Mouse (Mus musculus) liver, embryonic 11.5 days (tissue): ENCODE measurements around the gene Mamdc4. TPM values are rescaled to one million over a fixed set of nuclear protein-coding genes. Genes with fewer than 3 reads are reported as not detected.

Experiments used
- ATAC-seq: fragments of 200-750 bp; cut with Nextera tagmentation; replicated peaks from 2 replicates; pipeline ENCODE4 v1.8.0; 2017; ENCODE audit warnings: moderate number of reproducible peaks, mild to moderate bottlenecking, moderate TSS enrichment, moderate library complexity; ENCODE audit not compliant: low FRiP score
- DNase-seq: peaks from one replicate; pipeline ENCODE4 v3.0.0-alpha.2; 2017; ENCODE audit warnings: low spot score
- H3K27ac ChIP-seq: fragments of 300-500 bp; sonication (generic); 2 replicates; pipeline ENCODE4 v1.5.1; 2014; ENCODE audit warnings: mild to moderate bottlenecking, low read depth, low read length, control low read depth
- H3K27me3 ChIP-seq: fragments of 300-500 bp; sonication (generic); replicated peaks from 2 replicates; pipeline ENCODE4 v1.6.1; 2014; ENCODE audit warnings: low read length, mixed read lengths; ENCODE audit not compliant: control insufficient read depth, insufficient read depth
- H3K36me3 ChIP-seq: fragments of 300-500 bp; sonication (generic); 2 replicates; pipeline ENCODE4 v1.6.1; 2014; ENCODE audit warnings: mild to moderate bottlenecking, low read length, moderate library complexity, mixed read lengths; ENCODE audit not compliant: control insufficient read depth, insufficient read depth
- H3K4me1 ChIP-seq: fragments of 300-500 bp; sonication (generic); replicated peaks from 2 replicates; pipeline ENCODE4 v1.6.1; 2014; ENCODE audit warnings: low read length, mixed read lengths; ENCODE audit not compliant: control insufficient read depth, insufficient read depth
- H3K4me2 ChIP-seq: fragments of 300-500 bp; sonication (generic); 2 replicates; pipeline ENCODE4 v1.6.1; 2014; ENCODE audit warnings: mild to moderate bottlenecking, control low read depth, moderate library complexity
- H3K4me3 ChIP-seq: fragments of 300-500 bp; sonication (generic); 2 replicates; pipeline ENCODE4 v1.5.1; 2014; ENCODE audit warnings: low read depth, low read length, control low read depth
- H3K9ac ChIP-seq: fragments of 300-500 bp; sonication (generic); 2 replicates; pipeline ENCODE4 v1.6.1; 2014; ENCODE audit warnings: low read depth, low read length, control low read depth
- H3K9me3 ChIP-seq: fragments of 300-500 bp; sonication (generic); 2 replicates; pipeline ENCODE4 v1.6.1; 2016; ENCODE audit warnings: low read length, inconsistent platforms, mixed read lengths; ENCODE audit not compliant: control insufficient read depth
- WGBS: fragments of 180-500 bp; shearing (Covaris S2); extraction: QIAGEN DNeasy Blood & Tissue Kit; methylation state at CpG from one replicate; pipeline ENCODE4 v1.1.7; 2014; 5-methylcytosine and 5-hydroxymethylcytosine counted together
- polyA plus RNA-seq: library from polyadenylated mRNA; unstranded; fragments of >200 nt; fragmentation: Nextera tagmentation; extraction: Ambion mirVana; gene quantifications from 2 replicates; pipeline ENCODE4 v1.2.1, GENCODE M21; 2014

Mamdc4 gene
- polyA plus RNA-seq, 1 experiment from 2014 or later: 1.3 TPM

DNA sequence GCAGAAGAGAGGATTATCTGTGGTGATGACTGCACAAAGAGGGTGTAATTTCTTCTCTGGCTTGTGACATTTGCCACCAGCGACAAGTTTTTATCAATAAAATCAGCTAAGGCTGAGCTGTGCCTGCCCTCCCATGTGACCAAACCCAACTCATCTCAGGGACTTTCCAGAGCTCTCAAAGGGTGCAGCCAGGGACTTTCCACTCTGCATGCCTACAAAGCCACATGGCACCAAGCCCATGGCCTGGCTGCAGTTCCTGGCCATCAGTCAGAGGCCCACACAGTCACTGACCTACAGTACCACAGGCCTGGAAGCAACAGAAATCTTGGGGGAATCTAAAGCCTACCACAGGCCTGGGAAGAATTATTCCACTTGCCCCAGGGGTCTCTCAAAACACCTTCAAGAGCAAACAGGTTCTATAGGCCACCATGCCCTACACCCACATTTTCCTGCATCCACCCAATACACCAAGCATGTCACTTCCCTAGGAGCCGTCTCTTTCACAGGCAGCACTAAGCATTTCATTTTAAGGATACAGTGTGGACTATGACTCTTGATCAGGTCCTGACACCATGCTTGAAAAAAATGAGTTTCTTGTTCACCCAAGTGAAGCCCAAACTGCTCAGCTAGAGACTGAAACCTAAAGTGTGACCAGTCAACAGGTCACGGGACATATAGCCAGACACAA lies 40.3 kb downstream of the Mamdc4 start:
- Histone ChIP-seq H3K4me2 (no peak overlapping the region), H3K27ac (no peak overlapping the region), H3K36me3 (peaks cover 24% of the 10 kb centered on the region), H3K27me3 (no peaks in the 10 kb centered on the region), H3K9me3 (no peaks in the 10 kb centered on the region), H3K4me3 (no peak overlapping the region), H3K9ac (no peak overlapping the region), H3K4me1 (no peaks in the 10 kb centered on the region)
- DNase-seq (no peak), ATAC-seq (no peak)
- 81% methylated on average over 3 of the region's 3 CpGs for whole genome bisulfite sequencing

GRCm38 (mm10) chr2:25533707-25534106 lies 40.9 kb downstream of the Mamdc4 start:
- H3K4me3 ChIP-seq: no peak overlapping the region
- no peak for ATAC-seq
- no peak overlapping the region for H3K27ac ChIP-seq
- H3K27me3 ChIP-seq: no peaks in the 10 kb centered on the region
- H3K36me3 ChIP-seq: peaks cover 30% of the 10 kb centered on the region
- no peak for DNase-seq
- no peak overlapping the region for H3K4me2 ChIP-seq
- no peak overlapping the region for H3K9ac ChIP-seq
- 90% methylated on average over 2 of the region's 2 CpGs for WGBS
- H3K9me3 ChIP-seq: no peaks in the 10 kb centered on the region
- no peaks in the 10 kb centered on the region for H3K4me1 ChIP-seq

DNA sequence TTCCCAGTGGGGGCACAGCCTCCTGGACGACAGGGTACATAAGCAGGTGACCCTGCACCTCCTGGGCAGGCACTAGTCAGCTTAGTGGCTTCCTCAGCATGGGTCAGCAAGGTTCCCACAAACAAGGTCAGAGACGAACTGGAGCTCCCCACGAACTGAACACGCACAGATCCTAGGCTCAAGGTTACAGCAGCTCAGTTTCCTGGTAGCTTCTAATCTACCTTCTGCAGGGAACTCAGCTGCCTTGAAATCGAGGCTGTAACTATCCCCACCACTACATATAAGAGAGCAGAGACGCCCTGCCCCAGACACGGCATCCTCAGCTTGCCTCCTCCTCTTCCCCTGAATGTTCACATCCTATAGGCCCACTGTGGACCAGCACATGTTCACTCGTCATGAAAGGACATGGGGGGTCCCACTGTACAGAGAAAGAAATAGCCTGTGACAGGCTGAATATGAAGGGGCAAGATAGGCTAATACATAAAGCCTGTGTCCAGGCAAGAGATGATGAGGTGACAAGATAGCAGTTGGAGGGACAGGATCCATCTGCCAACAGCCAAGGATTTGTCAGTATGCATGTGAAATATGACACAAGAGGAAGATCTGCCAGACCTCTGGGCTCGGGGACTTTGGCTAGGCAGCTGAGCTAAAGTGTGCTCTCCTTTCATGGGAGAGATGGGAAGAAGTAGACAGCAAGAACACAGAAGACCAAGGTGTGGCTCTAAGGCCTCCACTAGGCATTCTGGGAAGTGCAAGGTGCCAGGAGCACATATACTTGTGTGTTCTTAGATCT lies 47.9 kb downstream of the Mamdc4 start:
- 83% methylated on average over 9 of the region's 9 CpGs for WGBS
- Histone ChIP-seq H3K27me3 (no peaks in the 10 kb centered on the region), H3K36me3 (peaks cover 67% of the 10 kb centered on the region), H3K4me1 (no peaks in the 10 kb centered on the region), H3K9me3 (no peaks in the 10 kb centered on the region), H3K4me2 (no peak overlapping the region), H3K9ac (no peak overlapping the region), H3K4me3 (no peak overlapping the region), H3K27ac (no peak overlapping the region)
- ATAC-seq (no peak), DNase-seq (no peak)

Other genes with a start within 250 kb of the Mamdc4 start
- gene Man1b1, start 242.5 kb downstream of the Mamdc4 start, polyA plus RNA-seq: 48.3 and 62.9 TPM in 2 replicates
- gene Dpp7, start 218.5 kb downstream of the Mamdc4 start, polyA plus RNA-seq: 17.4 and 18.3 TPM in 2 replicates
- 15.6 and 17.8 TPM in 2 replicates for gene Uap1l1, start 209.2 kb downstream of the Mamdc4 start, polyA plus RNA-seq
- 45.3 and 51.0 TPM in 2 replicates for gene Sapcd2, start 202.5 kb downstream of the Mamdc4 start, polyA plus RNA-seq
- gene Entpd2, start 179.0 kb downstream of the Mamdc4 start, polyA plus RNA-seq: 0.25 and 0.45 TPM in 2 replicates
- 7.0 and 8.1 TPM in 2 replicates for gene Npdc1, start 175.5 kb downstream of the Mamdc4 start, polyA plus RNA-seq
- gene Fut7, start 151.6 kb downstream of the Mamdc4 start, polyA plus RNA-seq: 0.09 TPM in 1 of 2 replicates, not detected in the other
- 3.9 and 4.5 TPM in 2 replicates for gene Abca2, start 146.1 kb downstream of the Mamdc4 start, polyA plus RNA-seq
- 0.21 TPM in 1 of 2 replicates, not detected in the other for gene Clic3, start 118.0 kb downstream of the Mamdc4 start, polyA plus RNA-seq
- 9.2 and 14.3 TPM in 2 replicates for gene Paxx, start 113.8 kb downstream of the Mamdc4 start, polyA plus RNA-seq
- gene Ptgds, start 104.8 kb downstream of the Mamdc4 start, polyA plus RNA-seq: not detected in 2 replicates
- not detected in 2 replicates for gene Lcn12, start 80.9 kb downstream of the Mamdc4 start, polyA plus RNA-seq
- gene Fbxw5, start 74.1 kb downstream of the Mamdc4 start, polyA plus RNA-seq: 63.3 and 63.6 TPM in 2 replicates
- 14.9 and 16.8 TPM in 2 replicates for gene C8g, start 73.1 kb downstream of the Mamdc4 start, polyA plus RNA-seq
- gene Traf2, start 27.9 kb downstream of the Mamdc4 start, polyA plus RNA-seq: 28.0 and 31.0 TPM in 2 replicates
- 367 and 380 TPM in 2 replicates for gene Edf1, start 17.0 kb downstream of the Mamdc4 start, polyA plus RNA-seq
- gene Phpt1, start 379 bp upstream of the Mamdc4 start, polyA plus RNA-seq: 112 and 116 TPM in 2 replicates
- 0.21 TPM in 1 of 2 replicates, not detected in the other for gene Ajm1, start 6.9 kb upstream of the Mamdc4 start, polyA plus RNA-seq
- gene Rabl6, start 33.7 kb upstream of the Mamdc4 start, polyA plus RNA-seq: 59.3 and 67.7 TPM in 2 replicates
- 0.08 and 0.12 TPM in 2 replicates for gene Ccdc183, start 42.8 kb upstream of the Mamdc4 start, polyA plus RNA-seq
- 12.1 and 13.4 TPM in 2 replicates for gene Tmem141, start 47.2 kb upstream of the Mamdc4 start, polyA plus RNA-seq
- gene Fcna, start 53.2 kb upstream of the Mamdc4 start, polyA plus RNA-seq: 31.1 and 33.4 TPM in 2 replicates
- not detected in 2 replicates for gene Lcn8, start 78.3 kb upstream of the Mamdc4 start, polyA plus RNA-seq
- not detected in 2 replicates for gene Lcn5, start 83.1 kb upstream of the Mamdc4 start, polyA plus RNA-seq
- not detected in 2 replicates for gene Lcn6, start 101.9 kb upstream of the Mamdc4 start, polyA plus RNA-seq
- gene Lcn10, start 107.9 kb upstream of the Mamdc4 start, polyA plus RNA-seq: not detected in 2 replicates
- not detected in 2 replicates for gene Obp2a, start 125.2 kb upstream of the Mamdc4 start, polyA plus RNA-seq
- 35.6 and 37.8 TPM in 2 replicates for gene Bmyc, start 131.9 kb upstream of the Mamdc4 start, polyA plus RNA-seq
- not detected in 2 replicates for gene Obp2b, start 162.2 kb upstream of the Mamdc4 start, polyA plus RNA-seq
- gene Lcn3, start 190.7 kb upstream of the Mamdc4 start, polyA plus RNA-seq: not detected in 2 replicates
- not detected in 2 replicates for gene Lcn11, start 202.2 kb upstream of the Mamdc4 start, polyA plus RNA-seq
- gene Gm13539, start 207.4 kb upstream of the Mamdc4 start, polyA plus RNA-seq: not detected in 2 replicates
- not detected in 2 replicates for gene Glt6d1, start 241.0 kb upstream of the Mamdc4 start, polyA plus RNA-seq
- gene Lcn9, start 248.3 kb upstream of the Mamdc4 start, polyA plus RNA-seq: not detected in 2 replicates